Mouse (Mus musculus) G1E (cell line): ENCODE results near the gene Ctnnbl1. TPM values are rescaled to one million over a fixed set of nuclear protein-coding genes. Genes with fewer than 3 reads are reported as not detected.

ENCODE experiments used
- ATAC-seq: 2 replicates; pipeline ENCODE4 v1.8.0; 2016; ENCODE audit warnings: mild to moderate bottlenecking; ENCODE audit not compliant: insufficient number of reproducible peaks, poor library complexity, low FRiP score, severe bottlenecking; ENCODE audit errors: extremely low read depth
- DNase-seq: peaks from one replicate; pipeline ENCODE4 v3.0.0; 2012; ENCODE audit warnings: low spot score
- H3K27me3 ChIP-seq: 2 replicates; pipeline ENCODE4 v1.6.1; 2012; ENCODE audit warnings: mild to moderate bottlenecking, low read length, inconsistent platforms; ENCODE audit not compliant: insufficient read depth
- H3K36me3 ChIP-seq: replicated peaks from 2 replicates; pipeline ENCODE3; 2012; ENCODE audit warnings: mild to moderate bottlenecking, inconsistent platforms
- H3K4me1 ChIP-seq: 2 replicates; pipeline ENCODE4 v1.6.1; 2012; ENCODE audit warnings: low read depth, low read length, inconsistent platforms, mixed read lengths; ENCODE audit not compliant: insufficient read depth
- H3K4me3 ChIP-seq: 2 replicates; pipeline ENCODE4 v1.5.1; 2012; ENCODE audit warnings: low read depth, mild to moderate bottlenecking, inconsistent platforms, low read length, moderate library complexity, mixed read lengths
- H3K9me3 ChIP-seq: replicated peaks from 2 replicates; pipeline ENCODE4 v1.6.1; 2012; ENCODE audit warnings: inconsistent platforms
- CTCF ChIP-seq: IDR thresholded peaks from 2 replicates; pipeline ENCODE4 v1.5.1; 2012; ENCODE audit warnings: low read depth, low read length, inconsistent platforms, mixed read lengths
- GATA1 ChIP-seq: IDR thresholded peaks from 2 replicates; pipeline ENCODE4 v1.6.1; 2012; ENCODE audit warnings: borderline replicate concordance, low read length, inconsistent platforms, mixed read lengths
- GATA2 ChIP-seq: IDR thresholded peaks from 2 replicates; pipeline ENCODE4 v1.6.1; 2012; ENCODE audit warnings: low read depth, low read length, inconsistent platforms, borderline replicate concordance
- POLR2AphosphoS5 ChIP-seq: IDR thresholded peaks from 2 replicates; pipeline ENCODE4 v1.6.1; 2012; ENCODE audit warnings: low read depth, low read length, inconsistent platforms; ENCODE audit not compliant: insufficient replicate concordance
- TAL1 ChIP-seq: conservative IDR thresholded peaks from 2 replicates; pipeline ENCODE4 v1.6.1; 2012; ENCODE audit warnings: low read depth, low read length, inconsistent platforms, mixed read lengths
- polyA plus RNA-seq: library from polyadenylated mRNA; stranded (reverse); fragments of >175 nt; gene quantifications from 2 replicates; pipeline ENCODE4 v1.2.3, GENCODE M21; 2012
- total RNA-seq, 2 experiments: library from RNA; stranded (forward) in 1 of 2; stranded (reverse) in 1 of 2; fragments of 200-1000 nt in 1 of 2; fragments of >200 nt in 1 of 2; fragmentation: Nextera tagmentation in 1 of 2; gene quantifications; 2 replicates each; pipeline ENCODE4 v1.2.3; 2014 to 2017

Ctnnbl1 gene
- total and polyA plus RNA-seq, 3 experiments: 22.9 to 53.9 (median 32.4) TPM

DNA sequence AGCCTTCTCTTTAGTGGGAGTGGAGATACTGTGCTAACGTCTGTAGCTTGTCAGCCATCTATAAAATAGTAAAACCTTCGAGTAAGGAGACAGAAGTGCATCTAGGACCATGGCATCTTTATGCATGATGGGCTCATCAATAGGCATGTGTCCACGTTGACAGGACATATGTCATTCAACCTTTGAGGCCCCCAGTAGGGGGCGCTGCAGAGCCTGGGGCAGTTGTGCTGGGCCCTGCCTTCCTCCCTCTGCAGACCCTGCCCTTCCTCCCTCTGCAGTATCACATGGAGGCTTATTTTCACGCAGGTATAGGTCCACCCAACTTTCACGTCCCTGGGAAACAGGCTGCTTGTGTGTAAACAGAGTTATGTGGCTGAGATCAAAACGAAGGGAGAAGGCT, 19.0 kb downstream of the Ctnnbl1 start:
- DNase-seq: no peak
- H3K4me1 ChIP-seq: 0 out of 2 replicates have a peak, but pooled peaks cover 4% of the 10 kb centered on the region
- ATAC-seq: no peak
- H3K36me3 ChIP-seq: peaks cover 66% of the 10 kb centered on the region
- no peak overlapping the region for H3K4me3 ChIP-seq
- no peaks in the 10 kb centered on the region for H3K27me3 ChIP-seq
- no peaks in the 10 kb centered on the region for H3K9me3 ChIP-seq
- peak; percentile 59 for TF ChIP-seq CTCF
- TF ChIP-seq POLR2AphosphoS5: no peak
- no peak for TF ChIP-seq TAL1
- no peak for TF ChIP-seq GATA2
- no peak for TF ChIP-seq GATA1

DNA sequence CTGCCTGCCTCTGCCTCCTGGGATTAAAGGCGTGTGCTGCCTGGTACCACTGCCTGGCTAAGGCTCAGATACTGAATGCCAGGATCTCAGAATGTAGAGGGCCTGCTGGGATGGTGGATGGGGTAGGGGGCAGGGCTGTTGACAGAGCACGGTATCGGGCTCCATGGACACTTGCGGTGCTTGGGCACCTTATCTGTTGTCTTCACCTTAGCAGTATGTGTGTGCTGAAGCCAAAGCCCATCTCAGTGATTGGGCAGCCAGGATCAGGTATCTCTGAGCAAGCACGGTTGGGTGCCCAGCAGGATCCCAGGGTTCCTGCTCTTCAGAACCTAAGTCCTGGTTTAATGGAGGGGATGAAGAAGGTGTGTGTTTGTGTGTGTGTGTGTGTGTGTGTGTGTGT, 21.2 kb downstream of the Ctnnbl1 start:
- DNase-seq: no peak
- no peak for ATAC-seq

DNA sequence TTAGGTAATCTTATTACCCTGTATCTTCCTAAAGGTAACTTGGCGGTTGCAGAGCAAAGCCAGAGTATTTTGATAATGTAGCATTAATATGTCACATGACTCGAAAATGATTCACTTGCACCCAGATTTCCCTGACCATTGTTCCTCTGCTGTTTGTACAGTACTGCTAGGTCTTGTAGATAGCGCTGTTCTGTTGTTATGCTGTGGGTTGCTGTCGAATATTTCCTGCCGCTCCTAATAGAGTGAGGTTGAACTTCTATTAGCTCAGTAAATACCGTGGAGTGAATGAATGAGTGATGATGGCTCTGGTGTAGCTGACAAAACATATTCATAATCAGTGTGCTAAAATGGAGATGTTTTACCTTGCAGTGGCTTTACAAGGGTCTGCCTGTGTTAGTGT, 22.5 kb downstream of the Ctnnbl1 start:
- DNase-seq: no peak

More for the DNA sequence above, 21.2 kb downstream of the Ctnnbl1 start:
- Histone ChIP-seq H3K36me3 (peaks cover 53% of the 10 kb centered on the region), H3K9me3 (no peaks in the 10 kb centered on the region), H3K4me3 (no peak overlapping the region), H3K27me3 (no peaks in the 10 kb centered on the region), H3K4me1 (0 out of 2 replicates have a peak, but pooled peaks cover 4% of the 10 kb centered on the region)
- TF ChIP-seq GATA1 (no peak), POLR2AphosphoS5 (no peak), GATA2 (no peak), TAL1 (no peak)

DNA sequence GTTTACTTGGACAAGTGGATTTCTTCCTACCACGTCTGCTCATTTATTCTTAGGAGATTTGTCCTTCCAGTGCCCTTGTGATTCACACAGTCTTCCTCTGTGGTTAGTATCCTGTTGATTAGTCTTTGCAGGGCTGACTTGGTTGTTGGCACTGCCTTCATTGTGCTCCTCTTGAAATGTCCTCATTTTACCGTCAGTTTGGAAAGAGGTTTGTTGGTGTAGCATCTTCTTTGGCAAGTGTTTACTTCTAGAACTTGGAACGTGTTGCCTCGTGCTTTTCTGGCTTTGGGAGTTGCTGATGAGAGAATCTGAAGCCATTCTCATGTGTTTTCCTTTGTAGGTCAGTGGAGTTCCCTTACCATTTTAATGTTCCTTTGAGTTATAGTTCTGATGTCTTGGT, 25.7 kb downstream of the Ctnnbl1 start:
- Histone ChIP-seq H3K4me3 (no peak overlapping the region), H3K36me3 (peaks cover 41% of the 10 kb centered on the region), H3K9me3 (no peaks in the 10 kb centered on the region), H3K4me1 (0 out of 2 replicates have a peak, but pooled peaks cover 4% of the 10 kb centered on the region), H3K27me3 (no peaks in the 10 kb centered on the region)
- no peak for DNase-seq
- TF ChIP-seq GATA1: no peak
- TF ChIP-seq GATA2: no peak
- no peak for TF ChIP-seq POLR2AphosphoS5
- no peak for TF ChIP-seq TAL1
- TF ChIP-seq CTCF: no peak
- ATAC-seq: no peak

More for the DNA sequence above, 22.5 kb downstream of the Ctnnbl1 start:
- ATAC-seq: no peak
- Histone ChIP-seq H3K36me3 (peaks cover 50% of the 10 kb centered on the region), H3K9me3 (no peaks in the 10 kb centered on the region), H3K27me3 (no peaks in the 10 kb centered on the region), H3K4me3 (no peak overlapping the region), H3K4me1 (0 out of 2 replicates have a peak, but pooled peaks cover 4% of the 10 kb centered on the region)
- TF ChIP-seq GATA2: no peak
- TF ChIP-seq CTCF: no peak
- TF ChIP-seq GATA1: no peak
- no peak for TF ChIP-seq POLR2AphosphoS5
- TF ChIP-seq TAL1: no peak

DNA sequence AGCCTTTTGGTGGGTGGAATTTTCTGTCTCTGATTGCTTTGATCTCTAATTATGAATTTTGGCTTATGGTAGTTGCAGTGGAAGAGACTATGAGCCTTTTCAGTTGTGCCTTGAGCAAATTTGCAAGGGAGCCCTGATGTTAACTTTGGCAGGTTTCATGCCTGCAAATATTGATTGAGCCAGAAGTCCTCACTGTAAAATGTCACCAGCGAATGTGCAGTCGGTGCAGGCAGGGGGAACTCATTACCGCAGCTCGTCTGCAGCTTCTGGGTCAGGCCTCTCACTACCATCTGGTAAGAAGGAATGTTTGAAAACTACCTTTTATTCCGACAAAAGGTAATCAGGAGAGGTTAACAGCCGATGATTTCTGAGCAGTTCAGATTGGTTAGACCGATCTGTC, 29.4 kb downstream of the Ctnnbl1 start:
- TF ChIP-seq GATA1 (no peak), TAL1 (no peak), POLR2AphosphoS5 (no peak), GATA2 (no peak)
- 0 out of 2 replicates have a peak, but pooled peaks cover 3% of the 10 kb centered on the region for H3K4me1 ChIP-seq
- DNase-seq: no peak
- H3K27me3 ChIP-seq: no peaks in the 10 kb centered on the region
- H3K9me3 ChIP-seq: no peaks in the 10 kb centered on the region
- no peak overlapping the region for H3K4me3 ChIP-seq
- H3K36me3 ChIP-seq: peaks cover 47% of the 10 kb centered on the region
- no peak for ATAC-seq

DNA sequence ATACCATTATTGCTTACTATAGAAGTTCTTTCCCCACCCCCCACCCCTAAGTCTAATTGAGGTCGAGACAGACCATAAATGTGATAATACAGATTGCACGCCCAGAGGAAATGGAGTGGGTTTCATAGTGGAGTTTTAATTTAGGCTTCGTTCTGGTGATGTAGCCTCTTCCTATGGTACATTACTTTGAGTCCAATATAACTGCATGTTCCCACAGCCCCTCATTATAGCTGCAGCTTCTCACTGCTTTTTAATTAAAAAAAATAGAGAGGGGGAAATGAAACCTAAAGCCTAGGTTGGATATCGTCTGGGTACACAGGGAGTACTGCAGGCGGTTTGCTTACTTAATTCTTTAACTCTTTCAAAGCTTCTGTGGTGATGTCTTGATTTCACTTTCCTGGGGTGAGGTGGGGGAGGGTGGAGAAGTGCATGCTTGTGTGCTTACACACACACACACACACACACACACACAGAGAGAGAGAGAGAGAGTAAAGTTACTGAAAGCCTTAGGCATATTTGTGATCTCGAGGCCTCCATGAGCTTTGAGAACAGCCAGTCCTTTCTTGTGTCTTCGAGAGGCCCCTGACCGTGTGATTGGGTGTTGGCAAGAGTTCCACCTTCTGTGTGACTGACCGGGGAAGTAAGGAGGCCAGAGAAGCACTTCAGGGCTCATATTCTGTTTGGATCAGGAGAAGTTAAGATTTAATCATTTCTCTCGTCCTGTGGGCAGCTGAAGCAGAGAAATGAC, 31.7 kb downstream of the Ctnnbl1 start:
- Histone ChIP-seq H3K36me3 (peaks cover 58% of the 10 kb centered on the region), H3K4me1 (0 out of 2 replicates have a peak, but pooled peaks cover 3% of the 10 kb centered on the region), H3K4me3 (no peak overlapping the region), H3K27me3 (no peaks in the 10 kb centered on the region), H3K9me3 (no peaks in the 10 kb centered on the region)
- no peak for DNase-seq
- no peak for ATAC-seq
- no peak for TF ChIP-seq CTCF
- TF ChIP-seq GATA1: no peak
- no peak for TF ChIP-seq GATA2
- no peak for TF ChIP-seq POLR2AphosphoS5
- TF ChIP-seq TAL1: no peak

DNA sequence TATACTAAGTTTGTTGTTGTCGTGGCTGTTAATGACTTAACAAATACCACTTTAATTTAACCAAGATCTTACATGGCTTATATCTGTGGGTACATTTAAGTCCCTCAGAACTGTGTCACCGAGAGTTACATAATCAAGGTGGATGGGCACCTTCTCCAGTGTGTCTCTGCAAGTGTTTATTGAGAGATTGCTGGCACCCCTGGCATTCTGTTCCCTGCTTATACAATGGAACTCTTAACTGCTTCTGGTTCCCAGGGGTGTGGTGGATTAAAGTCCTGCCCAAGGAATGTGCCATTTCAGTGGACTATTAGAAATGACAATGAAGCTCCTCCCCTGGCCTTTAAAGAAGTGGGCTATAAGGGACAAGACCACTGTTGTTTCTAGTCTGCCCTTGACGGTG, 33.6 kb downstream of the Ctnnbl1 start:
- peaks cover 59% of the 10 kb centered on the region for H3K36me3 ChIP-seq
- no peak for ATAC-seq
- TF ChIP-seq CTCF (no peak), GATA2 (no peak), POLR2AphosphoS5 (no peak), GATA1 (no peak), TAL1 (no peak)

More for the DNA sequence above, 33.6 kb downstream of the Ctnnbl1 start:
- Histone ChIP-seq H3K9me3 (no peaks in the 10 kb centered on the region), H3K4me1 (0 out of 2 replicates have a peak, but pooled peaks cover 3% of the 10 kb centered on the region), H3K27me3 (no peaks in the 10 kb centered on the region), H3K4me3 (no peak overlapping the region)
- no peak for DNase-seq
